Mouse (Mus musculus) heart, embryonic 12.5 days (tissue): Measurements from ENCODE around the gene Cfap73. TPM values are rescaled to one million over a fixed set of nuclear protein-coding genes. Genes with fewer than 3 reads are reported as not detected.

Experiments used
- ATAC-seq: fragments of 200-750 bp; cut with Nextera tagmentation; 2 replicates; pipeline ENCODE4 v1.8.0; 2017; ENCODE audit warnings: moderate TSS enrichment, moderate library complexity; ENCODE audit not compliant: insufficient number of reproducible peaks, low FRiP score
- H3K27ac ChIP-seq: fragments of 300-500 bp; sonication (generic); 2 replicates; pipeline ENCODE4 v1.5.1; 2016; ENCODE audit warnings: mild to moderate bottlenecking, moderate library complexity; ENCODE audit not compliant: poor library complexity, severe bottlenecking
- H3K27me3 ChIP-seq: fragments of 300-500 bp; sonication (generic); replicated peaks from 2 replicates; pipeline ENCODE4 v1.6.1; 2016; ENCODE audit warnings: mild to moderate bottlenecking, moderate library complexity
- H3K36me3 ChIP-seq: fragments of 300-500 bp; sonication (generic); 2 replicates; pipeline ENCODE4 v1.6.1; 2016; ENCODE audit warnings: mild to moderate bottlenecking, moderate library complexity
- H3K4me1 ChIP-seq: fragments of 300-500 bp; sonication (generic); replicated peaks from 2 replicates; pipeline ENCODE4 v1.6.1; 2016; ENCODE audit warnings: mild to moderate bottlenecking
- H3K4me2 ChIP-seq: fragments of 300-500 bp; sonication (generic); 2 replicates; pipeline ENCODE4 v1.6.1; 2016; ENCODE audit warnings: mild to moderate bottlenecking, moderate library complexity
- H3K4me3 ChIP-seq: fragments of 300-500 bp; sonication (generic); 2 replicates; pipeline ENCODE4 v1.5.1; 2016; ENCODE audit warnings: mild to moderate bottlenecking
- H3K9ac ChIP-seq: fragments of 300-500 bp; sonication (generic); 2 replicates; pipeline ENCODE4 v1.6.1; 2016; ENCODE audit warnings: mild to moderate bottlenecking, moderate library complexity
- H3K9me3 ChIP-seq: fragments of 300-500 bp; sonication (generic); replicated peaks from 2 replicates; pipeline ENCODE4 v1.6.1; 2016; ENCODE audit warnings: mild to moderate bottlenecking, moderate library complexity
- WGBS: fragments of 180-500 bp; shearing (Covaris S2); methylation state at CpG from one replicate; pipeline ENCODE4 v1.1.7; 2016; 5-methylcytosine and 5-hydroxymethylcytosine counted together
- polyA plus RNA-seq: library from polyadenylated mRNA; unstranded; fragments of >200 nt; fragmentation: Nextera tagmentation; extraction: Ambion mirVana; gene quantifications from 2 replicates; pipeline ENCODE4 v1.2.1, GENCODE M21; 2016

The Cfap73 gene
- polyA plus RNA-seq, 1 experiment from 2014 or later, result not detected

DNA sequence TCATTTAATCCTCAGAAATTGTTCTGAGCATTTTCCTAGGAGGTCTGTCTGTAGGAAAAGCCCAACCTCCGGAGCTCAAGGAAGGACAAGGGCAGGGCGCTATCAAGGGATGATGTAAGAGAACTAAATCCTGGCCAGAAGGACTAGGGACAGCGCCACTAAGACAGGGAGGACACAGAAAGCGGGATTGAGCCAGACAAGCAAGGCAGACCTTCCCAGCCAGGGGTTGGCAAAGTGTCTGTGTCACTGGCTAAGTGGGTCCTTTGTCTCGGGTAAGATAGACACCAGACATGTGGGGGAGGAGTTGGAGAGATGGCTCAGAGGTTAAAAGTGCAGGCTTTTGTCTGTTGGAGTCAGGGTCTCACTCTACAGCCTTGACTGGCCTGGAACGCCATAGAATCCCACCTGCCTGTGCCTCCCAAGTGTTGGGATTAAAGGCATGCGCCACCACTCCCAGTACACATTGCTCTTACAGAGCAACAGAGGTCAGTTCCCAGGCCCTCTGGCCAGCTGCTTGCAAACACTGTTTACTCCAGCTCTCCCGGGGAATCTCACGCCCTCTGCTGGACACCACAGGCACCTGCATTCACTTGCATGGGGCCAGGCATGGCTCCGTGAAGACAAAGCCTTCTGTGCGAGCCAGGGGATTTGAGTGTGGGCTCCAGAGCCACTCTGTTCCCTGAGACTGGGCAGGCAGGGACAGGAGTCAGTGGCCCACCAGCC lies 32.9 kb downstream of the Cfap73 start:
- H3K4me1 ChIP-seq, result peaks cover 30% of the 10 kb centered on the region
- 37% methylated on average over 11 of the region's 11 CpGs for WGBS
- no peak overlapping the region for H3K4me3 ChIP-seq
- H3K27ac ChIP-seq, result no peak overlapping the region; the same call in 1 of the 2 replicates
- no peak overlapping the region for H3K4me2 ChIP-seq
- H3K9me3 ChIP-seq, result no peaks in the 10 kb centered on the region
- H3K9ac ChIP-seq, result no peak overlapping the region
- no peaks in the 10 kb centered on the region for H3K36me3 ChIP-seq
- peaks cover 44% of the 10 kb centered on the region for H3K27me3 ChIP-seq
- ATAC-seq, result no peak

DNA sequence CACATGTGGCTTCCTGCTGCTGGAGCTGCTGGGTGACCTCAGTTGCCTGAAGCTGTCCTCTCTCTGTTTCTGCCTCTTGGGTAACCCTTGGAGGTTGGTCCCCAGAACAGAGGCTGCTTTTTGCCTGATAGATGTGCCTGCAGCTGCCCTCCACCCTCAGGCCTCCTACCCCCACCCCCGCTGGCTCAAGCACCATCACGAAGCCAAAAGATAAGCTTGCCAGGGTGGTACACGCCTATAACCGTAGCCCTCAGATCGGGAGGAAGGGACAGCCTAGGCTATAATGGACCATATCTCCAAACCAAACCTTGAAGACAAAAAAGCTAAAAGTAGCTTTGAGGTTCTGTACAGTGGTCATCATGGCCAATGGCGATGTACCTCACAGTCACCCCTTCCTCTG lies 34.4 kb downstream of the Cfap73 start:
- ATAC-seq, result peak; percentile 56; the same call in 1 of the 2 replicates
- no peak overlapping the region for H3K9ac ChIP-seq
- no peak overlapping the region for H3K27ac ChIP-seq
- H3K36me3 ChIP-seq, result no peaks in the 10 kb centered on the region
- WGBS, result 54% methylated on average over 6 of the region's 6 CpGs
- H3K4me2 ChIP-seq, result no peak overlapping the region
- peaks cover 53% of the 10 kb centered on the region for H3K27me3 ChIP-seq
- peaks cover 24% of the 10 kb centered on the region for H3K4me1 ChIP-seq
- no peak overlapping the region for H3K4me3 ChIP-seq
- no peaks in the 10 kb centered on the region for H3K9me3 ChIP-seq

DNA sequence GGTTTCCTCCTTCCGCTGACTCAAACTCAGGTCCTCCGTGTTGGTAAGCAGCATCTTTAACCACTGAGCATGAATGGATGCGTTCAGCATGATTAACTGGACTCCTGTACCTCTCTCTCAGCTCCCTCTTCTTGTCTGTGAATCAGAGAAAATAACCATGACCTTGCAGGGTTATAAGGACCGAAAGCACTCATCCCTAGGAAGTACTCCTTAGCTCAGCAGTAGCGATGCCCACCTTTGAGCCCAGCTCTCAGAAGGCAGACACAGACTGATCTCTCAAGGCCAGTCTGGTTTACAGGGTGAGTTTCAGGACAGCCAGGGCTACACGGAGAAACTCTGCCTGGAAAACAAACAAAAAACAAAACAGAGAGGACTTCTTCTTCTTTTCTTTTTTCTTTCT lies 39.5 kb downstream of the Cfap73 start:
- ATAC-seq, result no peak
- no peaks in the 10 kb centered on the region for H3K36me3 ChIP-seq
- H3K9me3 ChIP-seq, result no peaks in the 10 kb centered on the region
- WGBS, result 82% methylated on average over 6 of the region's 6 CpGs
- H3K9ac ChIP-seq, result no peak overlapping the region
- H3K27ac ChIP-seq, result no peak overlapping the region
- peaks cover 44% of the 10 kb centered on the region for H3K27me3 ChIP-seq
- H3K4me3 ChIP-seq, result no peak overlapping the region
- H3K4me2 ChIP-seq, result no peak overlapping the region
- H3K4me1 ChIP-seq, result 0 out of 2 replicates have a peak, but pooled peaks cover 2% of the 10 kb centered on the region

DNA sequence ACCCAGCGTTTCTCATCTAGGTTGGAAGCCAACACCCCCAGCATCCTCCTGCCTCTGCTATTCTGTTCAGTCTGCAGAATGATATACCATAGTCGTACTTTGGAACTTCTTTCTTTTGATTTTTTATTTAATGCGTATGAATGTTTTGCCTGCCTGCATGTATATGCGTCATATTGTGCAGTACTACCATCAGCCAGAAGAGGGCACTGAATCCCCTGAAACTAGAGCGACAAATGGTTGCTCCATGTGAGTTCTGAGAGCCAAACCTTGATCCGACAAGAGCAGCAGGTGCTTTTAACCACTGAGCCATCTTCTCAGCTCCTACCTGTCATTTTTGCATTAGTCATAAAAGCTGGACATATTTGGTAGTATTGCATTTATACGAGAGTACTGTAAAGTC lies 41.9 kb downstream of the Cfap73 start:
- 62% methylated on average over 7 of the region's 7 CpGs for WGBS
- H3K4me1 ChIP-seq, result peaks cover 14% of the 10 kb centered on the region
- H3K9me3 ChIP-seq, result no peaks in the 10 kb centered on the region
- ATAC-seq, result no peak
- no peak overlapping the region for H3K9ac ChIP-seq
- H3K36me3 ChIP-seq, result no peaks in the 10 kb centered on the region
- H3K4me2 ChIP-seq, result no peak overlapping the region
- H3K4me3 ChIP-seq, result no peak overlapping the region
- H3K27me3 ChIP-seq, result peaks cover 21% of the 10 kb centered on the region
- H3K27ac ChIP-seq, result no peak overlapping the region

DNA sequence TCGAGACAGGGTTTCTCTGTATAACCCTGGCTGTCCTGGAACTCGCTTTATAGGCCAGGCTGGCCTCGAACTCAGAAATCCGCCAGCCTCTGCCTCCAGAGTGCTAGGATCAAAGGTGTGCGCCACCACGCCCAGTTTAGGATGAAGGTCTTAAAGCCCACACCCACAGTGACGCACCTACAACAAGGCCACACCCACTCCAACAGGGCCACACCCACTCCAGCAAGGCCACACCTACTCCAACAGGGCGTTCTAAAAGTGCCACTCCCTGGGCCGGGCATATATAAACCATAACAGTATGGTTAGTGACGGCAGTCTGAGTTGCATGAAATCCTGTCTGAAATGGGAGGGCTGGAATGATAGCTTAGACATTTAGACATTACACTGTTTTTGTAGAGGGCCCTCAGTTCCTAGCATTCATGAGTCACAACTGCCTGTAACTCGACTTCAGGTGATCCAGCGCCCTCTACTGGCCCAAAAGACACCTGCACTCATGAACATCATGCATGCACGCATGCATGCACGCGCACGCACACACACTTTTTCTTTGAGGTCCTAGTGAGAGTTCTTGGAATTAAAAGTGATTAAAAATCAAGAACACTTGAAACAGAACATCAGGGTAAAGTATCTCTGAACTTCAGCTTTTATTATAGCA lies 43.6 kb downstream of the Cfap73 start:
- WGBS, result 67% methylated on average over 16 of the region's 16 CpGs
- no peak for ATAC-seq
- Histone ChIP-seq H3K9ac (no peak overlapping the region), H3K36me3 (no peaks in the 10 kb centered on the region), H3K9me3 (no peaks in the 10 kb centered on the region), H3K4me3 (no peak overlapping the region), H3K27me3 (0 out of 2 replicates have a peak, but pooled peaks cover 6% of the 10 kb centered on the region), H3K27ac (no peak overlapping the region), H3K4me1 (peaks cover 27% of the 10 kb centered on the region), H3K4me2 (no peak overlapping the region)

- ATAC-seq, result peak; percentile 98
- H3K4me1 ChIP-seq, result peaks cover 27% of the 10 kb centered on the region
- peak within 1 kb of the TSS; percentile 82 for H3K27ac ChIP-seq
- under 1% methylated on average over 35 of the region's 35 CpGs for WGBS
- H3K9me3 ChIP-seq, result no peaks in the 10 kb centered on the region
- H3K9ac ChIP-seq, result peak within 1 kb of the TSS; percentile 93
- peaks cover 14% of the 10 kb centered on the region for H3K36me3 ChIP-seq
- H3K4me2 ChIP-seq, result peak within 1 kb of the TSS; percentile 92
- H3K4me3 ChIP-seq, result peak within 1 kb of the TSS; percentile 93
- no peaks in the 10 kb centered on the region for H3K27me3 ChIP-seq
These were observed 45.4 kb downstream of the Cfap73 start, which contains the start of the genes Tpcn1 and Iqcd for GRCm38 (mm10) chr5:120588569-120589094. Tpcn1 (minus strand) TSS chr5:120588673. Iqcd (plus strand) TSS chr5:120589016.

DNA sequence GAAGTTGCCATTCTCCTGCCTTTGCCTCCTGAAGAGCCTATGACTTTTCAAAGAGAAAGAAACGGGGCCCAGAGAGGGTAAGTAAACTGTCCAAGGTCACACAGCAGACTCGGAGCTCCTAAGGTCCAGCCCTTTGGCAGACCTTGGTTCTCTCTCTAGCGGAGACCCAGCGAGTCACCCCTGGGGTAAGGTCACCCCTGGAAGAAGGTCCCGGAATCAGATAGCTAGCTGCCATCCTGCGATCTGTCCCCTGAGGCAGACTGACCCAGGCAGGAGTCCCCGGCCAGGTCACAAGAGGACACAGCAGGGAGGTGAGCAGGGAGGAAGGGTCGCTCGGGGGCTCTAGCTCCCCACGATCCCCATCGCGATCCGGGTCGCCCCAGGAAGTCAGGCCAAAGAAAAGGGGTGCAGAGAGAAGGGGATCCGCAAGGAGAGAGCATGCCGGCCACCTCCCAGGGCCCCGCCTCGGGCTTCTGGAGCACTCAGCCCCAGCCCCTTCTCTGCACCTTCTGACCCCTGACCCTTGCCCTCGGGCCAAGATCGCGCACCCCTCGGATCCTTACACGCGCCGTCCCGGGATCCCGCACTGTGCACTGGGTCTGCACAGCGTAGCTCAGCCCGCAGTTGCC lies 46.0 kb downstream of the Cfap73 start:
- peak; percentile 3; the same call in 1 of the 2 replicates for ATAC-seq
- peak overlapping the region; percentile 82 for H3K27ac ChIP-seq
- 2% methylated on average over 28 of the region's 29 CpGs for WGBS

DNA sequence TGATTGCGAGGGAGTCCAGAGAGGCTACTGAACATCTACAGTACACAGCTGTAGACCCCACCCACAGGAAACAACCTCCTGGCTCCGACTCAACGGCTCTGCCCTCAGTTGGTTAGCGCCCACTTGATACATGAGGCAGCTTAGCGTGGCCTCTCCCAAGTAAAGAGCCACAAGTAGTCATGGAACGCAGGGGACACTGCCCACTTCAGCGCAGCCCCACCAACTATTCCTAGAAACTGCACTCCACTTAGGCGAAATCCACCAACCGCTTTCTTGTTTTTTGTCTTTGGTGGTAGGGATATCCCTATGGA lies 46.5 kb downstream of the Cfap73 start:
- 0 out of 2 replicates have a peak, but pooled peaks have one; percentile 12 for ATAC-seq
- peak overlapping the region; percentile 92 for H3K4me2 ChIP-seq

More for the DNA sequence above, 46.0 kb downstream of the Cfap73 start:
- Histone ChIP-seq H3K4me3 (peak overlapping the region; percentile 93), H3K4me2 (peak overlapping the region; percentile 92), H3K36me3 (peaks cover 19% of the 10 kb centered on the region), H3K9me3 (no peaks in the 10 kb centered on the region), H3K9ac (peak overlapping the region; percentile 93), H3K27me3 (no peaks in the 10 kb centered on the region), H3K4me1 (peaks cover 27% of the 10 kb centered on the region)

GRCm38 (mm10) chr5:120586741-120587615 lies 47.1 kb downstream of the Cfap73 start:
- H3K9ac ChIP-seq, result peak overlapping the region; percentile 44
- H3K27ac ChIP-seq, result peak overlapping the region; percentile 82
- peaks cover 25% of the 10 kb centered on the region for H3K36me3 ChIP-seq
- peaks cover 33% of the 10 kb centered on the region for H3K4me1 ChIP-seq
- ATAC-seq, result peak; percentile 33
- H3K9me3 ChIP-seq, result no peaks in the 10 kb centered on the region
- H3K4me3 ChIP-seq, result peak overlapping the region; percentile 93
- no peaks in the 10 kb centered on the region for H3K27me3 ChIP-seq
- peak overlapping the region; percentile 92 for H3K4me2 ChIP-seq
- WGBS, result 6% methylated on average over 17 of the region's 17 CpGs

More for the DNA sequence above, 46.5 kb downstream of the Cfap73 start:
- Histone ChIP-seq H3K36me3 (peaks cover 22% of the 10 kb centered on the region), H3K4me1 (peaks cover 27% of the 10 kb centered on the region), H3K27me3 (no peaks in the 10 kb centered on the region), H3K9ac (peak overlapping the region; percentile 93), H3K4me3 (peak overlapping the region; percentile 93), H3K27ac (peak overlapping the region; percentile 82), H3K9me3 (no peaks in the 10 kb centered on the region)
- WGBS, result 17% methylated on average over 9 of the region's 9 CpGs

DNA sequence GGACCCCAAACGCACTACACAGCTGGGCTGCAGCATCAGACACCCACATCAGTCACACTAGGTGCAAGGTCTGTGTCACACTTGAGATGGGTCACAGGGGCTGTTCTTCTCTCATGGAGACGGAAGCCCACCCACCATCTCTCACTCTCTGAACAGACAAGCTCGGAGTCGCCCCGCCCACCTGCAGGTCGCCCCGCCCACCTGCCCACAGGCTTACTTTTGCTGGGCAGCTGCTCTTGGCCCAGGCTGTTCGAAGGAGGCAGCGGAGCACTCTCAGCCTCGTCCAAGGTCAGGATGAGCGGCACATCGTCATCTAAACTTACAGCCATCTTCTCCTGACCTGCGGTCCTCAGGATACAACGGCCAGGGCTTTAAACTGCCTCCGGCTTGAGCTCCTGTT lies 49.1 kb downstream of the Cfap73 start:
- Histone ChIP-seq H3K9ac (no peak overlapping the region), H3K27me3 (no peaks in the 10 kb centered on the region), H3K4me1 (peaks cover 37% of the 10 kb centered on the region), H3K27ac (no peak overlapping the region), H3K9me3 (no peaks in the 10 kb centered on the region), H3K36me3 (peaks cover 43% of the 10 kb centered on the region), H3K4me2 (no peak overlapping the region), H3K4me3 (no peak overlapping the region)
- ATAC-seq, result no peak
- 53% methylated on average over 15 of the region's 15 CpGs for WGBS
